Mouse (Mus musculus): ENCODE measurements at regions not wholly inside any gene's neighbourhood (a gene's known extent, or its start where the extent isn't known, plus 50 kb on each side); places are given as distances from the start of the nearest gene placed in this dataset.

DNA sequence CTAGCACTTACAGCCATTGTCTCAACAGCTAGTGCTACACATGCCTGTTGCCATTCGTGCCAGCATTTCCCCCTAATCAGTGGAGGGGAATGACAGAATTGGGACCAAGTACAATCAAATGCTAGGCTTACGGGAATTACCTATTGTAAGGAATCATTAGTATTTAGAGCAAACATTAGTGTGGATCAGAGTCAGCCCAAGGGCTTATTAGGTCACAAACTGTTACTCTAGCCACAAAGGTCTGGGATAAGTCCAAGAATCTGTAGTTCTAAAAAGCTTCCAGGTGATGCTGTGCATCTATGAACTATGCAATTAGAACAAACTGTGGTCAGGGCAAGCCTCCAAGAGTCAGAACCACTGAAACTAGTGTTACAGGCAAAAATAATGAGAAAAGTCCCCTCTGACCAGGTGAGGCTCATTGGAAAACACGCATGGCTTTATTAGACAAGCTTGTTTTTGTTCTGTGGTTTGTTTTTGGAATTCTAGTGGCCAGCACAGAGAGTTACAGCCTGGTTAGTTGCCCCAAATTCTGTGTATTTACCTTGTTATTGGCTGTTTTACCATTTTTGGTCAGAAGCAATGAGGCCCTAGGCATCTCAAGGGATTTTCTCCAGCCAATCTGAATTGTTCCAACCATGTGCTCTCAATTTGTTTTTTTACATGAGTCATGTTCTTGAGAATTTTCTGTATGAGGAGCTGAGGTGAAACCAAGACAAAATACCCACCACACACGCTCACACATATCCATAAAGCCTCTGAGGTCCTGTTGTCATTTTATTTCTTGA lies 319.0 kb upstream of the Ube2e3 start:
- TF ChIP-seq CTCF (IDR thresholded peaks at IDR 0.05; ENCODE audit: extremely low read depth, insufficient read depth, insufficient read length, insufficient replicate concordance) (no peak), POLR2A (IDR thresholded peaks at IDR 0.05; ENCODE audit: low read depth, low read length) (no peak)

Measured in spleen, adult 2 months (tissue).